16 mouse cellular contexts compared by ENCODE assay signal in the genomic region with DNA sequence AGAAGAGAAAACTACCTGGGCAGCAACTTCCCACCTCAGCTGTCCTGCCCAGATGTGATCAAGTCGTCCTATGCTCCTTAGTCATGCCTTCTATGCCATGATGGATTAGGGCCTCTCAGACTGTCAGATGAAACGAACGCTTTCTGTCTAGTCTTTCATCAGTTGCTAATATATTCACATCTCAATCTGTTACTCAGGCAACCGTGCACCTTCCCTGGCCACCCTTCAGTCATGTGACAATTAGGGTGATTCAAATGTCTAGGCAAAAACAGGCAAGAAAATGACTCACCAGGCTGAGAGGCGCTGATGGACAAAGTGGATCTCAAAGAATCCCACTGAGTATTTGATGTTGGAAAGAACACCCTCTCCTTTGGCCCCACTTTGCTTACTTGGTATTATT. TPM values are rescaled to one million over a fixed set of nuclear protein-coding genes. Genes with fewer than 3 reads are reported as not detected.
DNase-seq lines count a peak whose midpoint lies in the region; ATAC-seq lines count a peak whose summit lies in the region.
"Had no signal": no experiment of that assay in that cellular context is flagged by ENCODE, and none has a peak within 500 bp of the region (broad histone marks: within the 10 kb centered on the region; RNA-seq: fewer than 3 reads in every experiment).

No protein-coding gene starts in this region.

- 6% methylated on average over 5 of the region's 5 CpGs for WGBS in forebrain, embryonic 14.5 days

- H3K27ac ChIP-seq in forebrain, embryonic 14.5 days (ENCODE audit: low read depth, low read length): no peak overlapping the region; the same call in 1 of the 2 replicates

- peak; percentile 58 for ATAC-seq in forebrain, embryonic 14.5 days

- intact Hi-C loops in gastrocnemius, postnatal 36 days (cut with DNase I): no loop called here

- 0 out of 2 replicates have a peak, but pooled peaks cover 5% of the 10 kb centered on the region for H3K36me3 ChIP-seq in forebrain, embryonic 14.5 days (ENCODE audit: control insufficient read depth, insufficient read depth, low read length)

- no peaks in the 10 kb centered on the region for H3K27me3 ChIP-seq in forebrain, embryonic 14.5 days (replicated peaks; ENCODE audit: control insufficient read depth, insufficient read depth, low read length)

- H3K9me3 ChIP-seq in forebrain, embryonic 14.5 days (replicated peaks; ENCODE audit: control insufficient read depth, low read length): no peaks in the 10 kb centered on the region

- peaks cover 39% of the 10 kb centered on the region for H3K4me1 ChIP-seq in forebrain, embryonic 14.5 days (ENCODE audit: control insufficient read depth, insufficient read depth, low read length)

- H3K9ac ChIP-seq in forebrain, embryonic 14.5 days (ENCODE audit: low read length): no peak overlapping the region

- H3K4me3 ChIP-seq in forebrain, embryonic 14.5 days (ENCODE audit: low read depth, low read length): no peak overlapping the region
- H3K4me3 ChIP-seq: erythroblast, embryonic 14.5 days; left cerebral cortex, adult 2 months had no signal

- DNase-seq in 3T3-L1 (ENCODE audit: low read depth, low spot score): peak; percentile 44
- DNase-seq in brain, adult 2 months (ENCODE audit: low read depth, low spot score): peak; percentile 63
- DNase-seq in forebrain, embryonic 14.5 days (ENCODE audit: low spot score): peak; percentile 64
- DNase-seq in mesoderm, embryonic 11.5 days (ENCODE audit: low read depth, low spot score): peak; percentile 13
- DNase-seq in spleen, postnatal 10 days (ENCODE audit: low spot score in 2 of 2): no peak
- no peak for DNase-seq in gastrocnemius, postnatal 36 days
- DNase-seq in lung, adult 18-20 months: no peak
- no peak for DNase-seq in thymus, postnatal 25 days
- DNase-seq: adrenal gland, adult 8-10 months; cerebellum, adult 2 months; heart, adult 11 months; kidney, adult 9 months; lung, postnatal 4 days; thymus, adult 18-20 months had no signal

- no peak overlapping the region for H3K4me2 ChIP-seq in forebrain, embryonic 14.5 days (ENCODE audit: low read length)

RNA-seq across cellular contexts. Expression of a gene that starts 6.6 kb away (rescaled TPM):
- 51.4 and 59.3 TPM in 2 replicates for polyA plus RNA-seq in forebrain, embryonic 14.5 days (2014; fragmentation: Nextera tagmentation; extraction: Ambion mirVana)
- total RNA-seq in gastrocnemius, postnatal 36 days (2021): 1 to 10 TPM in 1 of 2 experiments, under 1 TPM in 1; 0.59 to 1.6 TPM
- polyA plus RNA-seq: erythroblast, embryonic 14.5 days had no signal

Comparison
In these comparisons a context has a peak if more than half of its experiments do, and no peak if none do; other contexts are left out.
1. DNase-seq: peak in 3T3-L1 (single experiment), brain, adult 2 months (single experiment), forebrain, embryonic 14.5 days (single experiment) and mesoderm, embryonic 11.5 days (single experiment); none in spleen, postnatal 10 days (0 of 2), gastrocnemius, postnatal 36 days (0 of 2), lung, adult 18-20 months (0 of 2) and thymus, postnatal 25 days (single experiment).